Mouse (Mus musculus) gastrocnemius, postnatal 14 days (tissue): ENCODE results near the gene Gm49336. TPM values are rescaled to one million over a fixed set of nuclear protein-coding genes. Genes with fewer than 3 reads are reported as not detected.

Experiments used
- DNase-seq: peaks from one replicate; pipeline ENCODE4 v3.0.0; 2021; ENCODE audit warnings: mixed read lengths
- intact Hi-C: fragments of 180-260 bp; cut with DNase I; formaldehyde crosslinking; loops from one replicate; pipeline ENCODE4 v1.15.1; 2025; ENCODE audit warnings: low total_unique reads
- long read RNA-seq, 2 experiments: library from polyadenylated mRNA; stranded (forward); transcript quantifications; one replicate each; pipeline ENCODE4 v2.0.0; 2021
- total RNA-seq, 2 experiments: library from RNA; stranded (reverse); gene quantifications; 2 replicates each; pipeline ENCODE4 v1.2.3; 2021

The Gm49336 gene
- 10 to 100 TPM; 27.7 to 30.0 TPM for total RNA-seq
- long read RNA-seq, experiment 1, transcript Gm49336-201 (15 exons, 3,913 nt), result major isoform, 8 of 11 reads
- long read RNA-seq, experiment 1, partial matches to known transcripts, result 0 of 11 reads
- long read RNA-seq, experiment 1, other reads (novel, unspliced or antisense), result 3 of 11 reads
- long read RNA-seq, experiment 2, transcript Gm49336-201 (15 exons, 3,913 nt), result major isoform, 13 of 19 reads
- long read RNA-seq, experiment 2, partial matches to known transcripts, result 1 of 19 reads
- long read RNA-seq, experiment 2, other reads (novel, unspliced or antisense), result 5 of 19 reads

GRCm38 (mm10) chr14:60251281-60252003 is at the start of gene Gm49336, which contains the start of gene Nupl1:
Gene Gm49336, minus strand, starts transcription at chr14:60251507.
Gene Nupl1, minus strand, starts transcription at chr14:60251431.
- intact Hi-C loops, result no loop called here
- peak; percentile 99 for DNase-seq

GRCm38 (mm10) chr14:60301024-60301423 is 49.7 kb upstream of the Gm49336 start:
- intact Hi-C loops, result no loop called here
- DNase-seq, result no peak

- intact Hi-C loops, result no loop called here
- no peak for DNase-seq
Observed at GRCm38 (mm10) chr14:60300224-60300991, 49.1 kb upstream of the Gm49336 start.

GRCm38 (mm10) chr14:60295531-60295930 is 44.2 kb upstream of the Gm49336 start:
- no peak for DNase-seq
- intact Hi-C loops, result no loop called here

- intact Hi-C loops, result no loop called here
- no peak for DNase-seq
Observed at GRCm38 (mm10) chr14:60290363-60290762, 39.1 kb upstream of the Gm49336 start.

- intact Hi-C loops, result no loop called here
- DNase-seq, result no peak
Observed at GRCm38 (mm10) chr14:60286194-60286863, 35.0 kb upstream of the Gm49336 start.

GRCm38 (mm10) chr14:60275301-60276276 is 24.3 kb upstream of the Gm49336 start:
- DNase-seq, result no peak
- intact Hi-C loops, result no loop called here

- no peak for DNase-seq
- intact Hi-C loops, result loop anchor here (5.0 kb wide), 1 partner anchor 424 kb away; no protein-coding TSS in a partner anchor
Observed at GRCm38 (mm10) chr14:60273346-60273745, 22.0 kb upstream of the Gm49336 start.

GRCm38 (mm10) chr14:60269333-60269732 is 18.0 kb upstream of the Gm49336 start:
- intact Hi-C loops, result no loop called here
- no peak for DNase-seq

- peak; percentile 93 for DNase-seq
- intact Hi-C loops, result no loop called here
Observed at GRCm38 (mm10) chr14:60264990-60265876, 13.9 kb upstream of the Gm49336 start, which contains the start of gene Mtmr6. Gene Mtmr6, plus strand, starts transcription at chr14:60265228.

- DNase-seq, result no peak
- intact Hi-C loops, result no loop called here
Observed at GRCm38 (mm10) chr14:60262316-60262715, 11.0 kb upstream of the Gm49336 start.

GRCm38 (mm10) chr14:60257851-60258250 is 6.5 kb upstream of the Gm49336 start:
- no peak for DNase-seq
- intact Hi-C loops, result no loop called here

- no peak for DNase-seq
- intact Hi-C loops, result no loop called here
Observed at GRCm38 (mm10) chr14:60257101-60257500, 5.8 kb upstream of the Gm49336 start.

GRCm38 (mm10) chr14:60256356-60256755 is 5.0 kb upstream of the Gm49336 start:
- intact Hi-C loops, result no loop called here
- no peak for DNase-seq

GRCm38 (mm10) chr14:60254774-60255173 is 3.5 kb upstream of the Gm49336 start:
- intact Hi-C loops, result no loop called here
- no peak for DNase-seq

- intact Hi-C loops, result no loop called here
- DNase-seq, result no peak
Observed at GRCm38 (mm10) chr14:60253466-60253865, 2.2 kb upstream of the Gm49336 start.
